Mouse (Mus musculus) forebrain, embryonic 14.5 days (tissue): ENCODE results near the gene Nup62. TPM values are rescaled to one million over a fixed set of nuclear protein-coding genes. Genes with fewer than 3 reads are reported as not detected.
A peak's percentile ranks its signal among the peaks of the same experiment; 100 is the strongest.

Source experiments
- ATAC-seq: fragments of 200-750 bp; cut with Nextera tagmentation; 2 replicates; pipeline ENCODE4 v1.8.0; 2017; ENCODE audit warnings: mild to moderate bottlenecking, moderate library complexity
- DNase-seq: peaks from one replicate; pipeline ENCODE4 v3.0.0-alpha.2; 2015; ENCODE audit warnings: low spot score
- H3K27ac ChIP-seq: fragments of 300-500 bp; sonication (generic); 2 replicates; pipeline ENCODE4 v1.5.1; 2014; ENCODE audit warnings: low read depth, mild to moderate bottlenecking, control low read depth, low read length, moderate library complexity
- H3K27me3 ChIP-seq: fragments of 300-500 bp; sonication (generic); replicated peaks from 2 replicates; pipeline ENCODE4 v1.6.1; 2014; ENCODE audit warnings: low read length, control low read depth, mixed read lengths; ENCODE audit not compliant: control insufficient read depth, insufficient read depth
- H3K36me3 ChIP-seq: fragments of 300-500 bp; sonication (generic); 2 replicates; pipeline ENCODE4 v1.6.1; 2014; ENCODE audit warnings: low read length, control low read depth; ENCODE audit not compliant: control insufficient read depth, insufficient read depth
- H3K4me1 ChIP-seq: fragments of 300-500 bp; sonication (generic); 2 replicates; pipeline ENCODE4 v1.6.1; 2014; ENCODE audit warnings: antibody characterized with exemption, low read length, control low read depth; ENCODE audit not compliant: control insufficient read depth, insufficient read depth
- H3K4me2 ChIP-seq: fragments of 300-500 bp; sonication (generic); 2 replicates; pipeline ENCODE4 v1.6.1; 2014; ENCODE audit warnings: mild to moderate bottlenecking, control low read depth, low read length
- H3K4me3 ChIP-seq: fragments of 300-500 bp; sonication (generic); 2 replicates; pipeline ENCODE4 v1.5.1; 2014; ENCODE audit warnings: low read depth, low read length, control low read depth
- H3K9ac ChIP-seq: fragments of 300-500 bp; sonication (generic); 2 replicates; pipeline ENCODE4 v1.6.1; 2014; ENCODE audit warnings: mild to moderate bottlenecking, low read length, control low read depth, moderate library complexity
- H3K9me3 ChIP-seq: fragments of 300-500 bp; sonication (generic); replicated peaks from 2 replicates; pipeline ENCODE4 v1.6.1; 2016; ENCODE audit warnings: low read length, control low read depth, mixed read lengths; ENCODE audit not compliant: control insufficient read depth
- WGBS: fragments of 180-500 bp; shearing (Covaris S2); extraction: QIAGEN DNeasy Blood & Tissue Kit; methylation state at CpG from one replicate; pipeline ENCODE4 v1.1.7; 2014; 5-methylcytosine and 5-hydroxymethylcytosine counted together
- polyA plus RNA-seq: library from polyadenylated mRNA; unstranded; fragments of >200 nt; fragmentation: Nextera tagmentation; extraction: Ambion mirVana; gene quantifications from 2 replicates; pipeline ENCODE4 v1.2.1, GENCODE M21; 2014

Nup62 gene
- polyA plus RNA-seq, 1 experiment from 2014 or later = 43.6 TPM

GRCm38 (mm10) chr7:44821666-44822448 lies 6.0 kb downstream of the Nup62 start:
- no peak overlapping the region for H3K9ac ChIP-seq
- no peaks in the 10 kb centered on the region for H3K27me3 ChIP-seq
- H3K36me3 ChIP-seq = 0 out of 2 replicates have a peak, but pooled peaks cover 7% of the 10 kb centered on the region
- no peak overlapping the region for H3K4me2 ChIP-seq
- no peak overlapping the region for H3K27ac ChIP-seq
- no peaks in the 10 kb centered on the region for H3K9me3 ChIP-seq
- ATAC-seq = no peak
- peaks cover 31% of the 10 kb centered on the region for H3K4me1 ChIP-seq
- no peak overlapping the region for H3K4me3 ChIP-seq
- 83% methylated on average over 7 of the region's 7 CpGs for WGBS
- no peak for DNase-seq

GRCm38 (mm10) chr7:44823409-44823808 lies 7.5 kb downstream of the Nup62 start:
- H3K36me3 ChIP-seq = peaks cover 9% of the 10 kb centered on the region; the same call in 1 of the 2 replicates
- WGBS = 24% methylated on average over 7 of the region's 7 CpGs
- DNase-seq = peak; percentile 22
- H3K27me3 ChIP-seq = no peaks in the 10 kb centered on the region
- no peak overlapping the region for H3K9ac ChIP-seq
- ATAC-seq = no peak
- H3K4me1 ChIP-seq = peaks cover 16% of the 10 kb centered on the region
- H3K4me3 ChIP-seq = no peak overlapping the region
- H3K4me2 ChIP-seq = no peak overlapping the region
- H3K9me3 ChIP-seq = no peaks in the 10 kb centered on the region
- H3K27ac ChIP-seq = no peak overlapping the region

- Histone ChIP-seq H3K9ac (no peak overlapping the region), H3K4me1 (peaks cover 3% of the 10 kb centered on the region)
- WGBS = 29% methylated on average over 3 of the region's 3 CpGs
These were observed 9.0 kb downstream of the Nup62 start for GRCm38 (mm10) chr7:44824872-44825271.

GRCm38 (mm10) chr7:44826771-44827170 lies 10.9 kb downstream of the Nup62 start:
- Histone ChIP-seq H3K27me3 (no peaks in the 10 kb centered on the region), H3K36me3 (peaks cover 38% of the 10 kb centered on the region)
- WGBS = 94% methylated on average over 3 of the region's 3 CpGs

More at GRCm38 (mm10) chr7:44824872-44825271, 9.0 kb downstream of the Nup62 start:
- peaks cover 19% of the 10 kb centered on the region for H3K36me3 ChIP-seq
- no peaks in the 10 kb centered on the region for H3K27me3 ChIP-seq
- DNase-seq (peak; percentile 89), ATAC-seq (peak; percentile 78)
- H3K9me3 ChIP-seq = no peaks in the 10 kb centered on the region
- H3K4me3 ChIP-seq = no peak overlapping the region
- H3K4me2 ChIP-seq = no peak overlapping the region
- no peak overlapping the region for H3K27ac ChIP-seq

GRCm38 (mm10) chr7:44828706-44829105 lies 12.8 kb downstream of the Nup62 start:
- H3K36me3 ChIP-seq = peaks cover 47% of the 10 kb centered on the region
- no peak overlapping the region for H3K4me2 ChIP-seq
- whole genome bisulfite sequencing = 86% methylated on average over 5 of the region's 5 CpGs
- H3K27me3 ChIP-seq = no peaks in the 10 kb centered on the region
- ATAC-seq (no peak), DNase-seq (no peak)
- H3K9me3 ChIP-seq = no peaks in the 10 kb centered on the region
- no peaks in the 10 kb centered on the region for H3K4me1 ChIP-seq
- no peak overlapping the region for H3K4me3 ChIP-seq
- no peak overlapping the region for H3K27ac ChIP-seq
- no peak overlapping the region for H3K9ac ChIP-seq

More at GRCm38 (mm10) chr7:44826771-44827170, 10.9 kb downstream of the Nup62 start:
- Histone ChIP-seq H3K27ac (no peak overlapping the region), H3K9me3 (no peaks in the 10 kb centered on the region), H3K4me1 (peaks cover 3% of the 10 kb centered on the region; the same call in 1 of the 2 replicates), H3K4me3 (no peak overlapping the region), H3K4me2 (no peak overlapping the region), H3K9ac (no peak overlapping the region)
- ATAC-seq (no peak), DNase-seq (no peak)

- H3K4me3 ChIP-seq = no peak overlapping the region
- no peak for ATAC-seq
These were observed 16.9 kb downstream of the Nup62 start for GRCm38 (mm10) chr7:44832763-44833162.

GRCm38 (mm10) chr7:44835373-44836015 lies 19.6 kb downstream of the Nup62 start:
- 100% methylated on average over 1 of the region's 1 CpGs for WGBS
- ATAC-seq = no peak
- DNase-seq = no peak
- Histone ChIP-seq H3K9ac (no peak overlapping the region), H3K4me3 (no peak overlapping the region), H3K9me3 (no peaks in the 10 kb centered on the region), H3K36me3 (peaks cover 27% of the 10 kb centered on the region), H3K27ac (no peak overlapping the region), H3K4me2 (no peak overlapping the region), H3K4me1 (peaks cover 8% of the 10 kb centered on the region; the same call in 1 of the 2 replicates), H3K27me3 (peaks cover 16% of the 10 kb centered on the region; the same call in 1 of the 2 replicates)

More at GRCm38 (mm10) chr7:44832763-44833162, 16.9 kb downstream of the Nup62 start:
- no peak overlapping the region for H3K9ac ChIP-seq
- peaks cover 47% of the 10 kb centered on the region for H3K36me3 ChIP-seq
- no peaks in the 10 kb centered on the region for H3K4me1 ChIP-seq
- no peak overlapping the region for H3K27ac ChIP-seq
- no peak for DNase-seq
- WGBS = 79% methylated on average over 4 of the region's 4 CpGs
- no peak overlapping the region for H3K4me2 ChIP-seq
- no peaks in the 10 kb centered on the region for H3K9me3 ChIP-seq
- no peaks in the 10 kb centered on the region for H3K27me3 ChIP-seq

- Histone ChIP-seq H3K4me1 (peaks cover 8% of the 10 kb centered on the region; the same call in 1 of the 2 replicates), H3K9me3 (no peaks in the 10 kb centered on the region), H3K4me2 (no peak overlapping the region), H3K27ac (no peak overlapping the region), H3K36me3 (peaks cover 27% of the 10 kb centered on the region), H3K27me3 (peaks cover 21% of the 10 kb centered on the region; the same call in 1 of the 2 replicates), H3K9ac (no peak overlapping the region), H3K4me3 (no peak overlapping the region)
- WGBS = 55% methylated on average over 3 of the region's 3 CpGs
- DNase-seq (no peak), ATAC-seq (no peak)
These were observed 20.1 kb downstream of the Nup62 start for GRCm38 (mm10) chr7:44836016-44836404.
